Mouse (Mus musculus) c-Kit-negative CD71-positive TER-119-positive erythroid progenitor cells, embryonic 14.5 days (primary cell): ENCODE measurements at regions not wholly inside any gene's neighbourhood (a gene's known extent, or its start where the extent isn't known, plus 50 kb on each side); places are given as distances from the start of the nearest gene placed in this dataset.
A peak's percentile ranks its signal among the peaks of the same experiment; 100 is the strongest.

Source experiments
- DNase-seq: peaks from one replicate; pipeline ENCODE4 v3.0.0-alpha.2; 2013; ENCODE audit warnings: low read depth, low spot score

- no peak for DNase-seq
Observed at GRCm38 (mm10) chr13:107904851-107905250, 139.4 kb upstream of the Smim15 start.

- no peak for DNase-seq
Observed at GRCm38 (mm10) chr13:107904051-107904740, 140.1 kb upstream of the Smim15 start.

GRCm38 (mm10) chr13:107903150-107903959 lies 140.9 kb upstream of the Smim15 start:
- no peak for DNase-seq

- DNase-seq: no peak
Observed at GRCm38 (mm10) chr13:107902800-107903149, 141.5 kb upstream of the Smim15 start.

GRCm38 (mm10) chr13:107899600-107900229 lies 144.5 kb upstream of the Smim15 start:
- DNase-seq: no peak

GRCm38 (mm10) chr13:107897646-107898045 lies 146.6 kb upstream of the Smim15 start:
- no peak for DNase-seq

GRCm38 (mm10) chr13:107897184-107897583 lies 147.1 kb upstream of the Smim15 start:
- no peak for DNase-seq

- no peak for DNase-seq
Observed at GRCm38 (mm10) chr13:107893581-107894183, 150.6 kb upstream of the Smim15 start.

- DNase-seq: no peak
Observed at GRCm38 (mm10) chr13:107893081-107893480, 151.2 kb upstream of the Smim15 start.

- no peak for DNase-seq
Observed at GRCm38 (mm10) chr13:107891946-107892345, 152.3 kb upstream of the Smim15 start.

- no peak for DNase-seq
Observed at GRCm38 (mm10) chr13:107890866-107891821, 153.1 kb upstream of the Smim15 start.

- DNase-seq: peak; percentile 60
Observed at GRCm38 (mm10) chr13:107889985-107890865, 154.0 kb upstream of the Smim15 start.

- DNase-seq: no peak
Observed at GRCm38 (mm10) chr13:107889588-107889984, 154.7 kb upstream of the Smim15 start.

- no peak for DNase-seq
Observed at GRCm38 (mm10) chr13:107888571-107889451, 155.4 kb upstream of the Smim15 start.

GRCm38 (mm10) chr13:107888231-107888555 lies 156.1 kb upstream of the Smim15 start:
- no peak for DNase-seq

- no peak for DNase-seq
Observed at GRCm38 (mm10) chr13:107887366-107888230, 156.6 kb upstream of the Smim15 start.

GRCm38 (mm10) chr13:107884836-107885235 lies 159.4 kb upstream of the Smim15 start:
- no peak for DNase-seq

- no peak for DNase-seq
Observed at GRCm38 (mm10) chr13:107882337-107882736, 161.9 kb upstream of the Smim15 start.
